Mouse (Mus musculus) midbrain, embryonic 14.5 days (tissue): ENCODE results near the gene Izumo1. TPM values are rescaled to one million over a fixed set of nuclear protein-coding genes. Genes with fewer than 3 reads are reported as not detected.

Experiments used
- polyA plus RNA-seq: library from polyadenylated mRNA; unstranded; fragments of >200 nt; fragmentation: Nextera tagmentation; extraction: Ambion mirVana; gene quantifications from 2 replicates; pipeline ENCODE4 v1.2.1, GENCODE M21; 2014

Gene Izumo1
- polyA plus RNA-seq, 1 experiment from 2014 or later: not detected

Other genes with a start within 250 kb of the Izumo1 start
- 80.6 and 135 TPM in 2 replicates for gene Snrnp70, start 226.1 kb upstream of the Izumo1 start, polyA plus RNA-seq
- not detected in 2 replicates for gene Kcna7, start 216.2 kb upstream of the Izumo1 start, polyA plus RNA-seq
- not detected in 2 replicates for gene Ntf5, start 208.1 kb upstream of the Izumo1 start, polyA plus RNA-seq
- gene Lhb, start 201.0 kb upstream of the Izumo1 start, polyA plus RNA-seq: 0.34 TPM in 1 of 2 replicates, not detected in the other
- gene Gys1, start 187.0 kb upstream of the Izumo1 start, polyA plus RNA-seq: 15.5 TPM in 2 replicates
- gene Ruvbl2, start 183.7 kb upstream of the Izumo1 start, polyA plus RNA-seq: 110 and 114 TPM in 2 replicates
- 5,898 and 6,785 TPM in 2 replicates for gene Ftl1, start 161.9 kb upstream of the Izumo1 start, polyA plus RNA-seq
- 107 and 182 TPM in 2 replicates for gene Bax, start 154.9 kb upstream of the Izumo1 start, polyA plus RNA-seq
- 0.13 and 0.32 TPM in 2 replicates for gene Tulp2, start 139.9 kb upstream of the Izumo1 start, polyA plus RNA-seq
- gene Gm45808, start 135.0 kb upstream of the Izumo1 start, polyA plus RNA-seq: not detected in 2 replicates
- 3.1 and 3.2 TPM in 2 replicates for gene Dhdh, start 133.0 kb upstream of the Izumo1 start, polyA plus RNA-seq
- gene Nucb1, start 111.4 kb upstream of the Izumo1 start, polyA plus RNA-seq: 86.5 and 89.5 TPM in 2 replicates
- gene Ppp1r15a, start 95.5 kb upstream of the Izumo1 start, polyA plus RNA-seq: 9.5 and 10.2 TPM in 2 replicates
- 0.53 and 0.77 TPM in 2 replicates for gene Plekha4, start 95.5 kb upstream of the Izumo1 start, polyA plus RNA-seq
- not detected in 2 replicates for gene Hsd17b14, start 66.9 kb upstream of the Izumo1 start, polyA plus RNA-seq
- gene Bcat2, start 51.7 kb upstream of the Izumo1 start, polyA plus RNA-seq: 14.9 and 16.9 TPM in 2 replicates
- gene Fgf21, start 6.3 kb upstream of the Izumo1 start, polyA plus RNA-seq: not detected in 2 replicates
- gene Fut1, start 4.5 kb upstream of the Izumo1 start, polyA plus RNA-seq: not detected in 2 replicates
- 12.3 and 14.9 TPM in 2 replicates for gene Rasip1, start 5.7 kb downstream of the Izumo1 start, polyA plus RNA-seq
- gene Mamstr, start 18.2 kb downstream of the Izumo1 start, polyA plus RNA-seq: 3.0 and 4.3 TPM in 2 replicates
- 0.11 and 0.12 TPM in 2 replicates for gene Fut2, start 44.6 kb downstream of the Izumo1 start, polyA plus RNA-seq
- gene Ntn5, start 62.2 kb downstream of the Izumo1 start, polyA plus RNA-seq: 0.30 TPM in 1 of 2 replicates, not detected in the other
- 0.21 TPM in 1 of 2 replicates, not detected in the other for gene Sec1, start 72.6 kb downstream of the Izumo1 start, polyA plus RNA-seq
- 28.1 and 49.1 TPM in 2 replicates for gene Car11, start 78.0 kb downstream of the Izumo1 start, polyA plus RNA-seq
- gene Dbp, start 83.3 kb downstream of the Izumo1 start, polyA plus RNA-seq: 1.9 and 4.3 TPM in 2 replicates
- 631 and 710 TPM in 2 replicates for gene Rpl18, start 93.6 kb downstream of the Izumo1 start, polyA plus RNA-seq
- gene Sphk2, start 96.2 kb downstream of the Izumo1 start, polyA plus RNA-seq: 17.2 and 19.2 TPM in 2 replicates
- gene Fam83e, start 99.4 kb downstream of the Izumo1 start, polyA plus RNA-seq: 0.46 and 0.90 TPM in 2 replicates
- gene Spaca4, start 104.0 kb downstream of the Izumo1 start, polyA plus RNA-seq: not detected in 2 replicates
- gene Lmtk3, start 161.9 kb downstream of the Izumo1 start, polyA plus RNA-seq: 25.2 and 30.2 TPM in 2 replicates
- 5.2 and 8.5 TPM in 2 replicates for gene Sult2b1, start 162.9 kb downstream of the Izumo1 start, polyA plus RNA-seq
- 281 and 288 TPM in 2 replicates for gene Cyth2, start 192.8 kb downstream of the Izumo1 start, polyA plus RNA-seq
- 0.63 and 0.88 TPM in 2 replicates for gene Kcnj14, start 203.0 kb downstream of the Izumo1 start, polyA plus RNA-seq
- 37.2 and 37.4 TPM in 2 replicates for gene Grwd1, start 209.1 kb downstream of the Izumo1 start, polyA plus RNA-seq